Mouse (Mus musculus): Measurements from ENCODE around the gene Tsga10ip. TPM values are rescaled to one million over a fixed set of nuclear protein-coding genes. Genes with fewer than 3 reads are reported as not detected.

Gene Tsga10ip
- polyA plus RNA-seq, 1 experiment from 2014 or later, result 0.79 TPM

Other genes starting within 250 kb of the Tsga10ip start
- 20.6 and 21.4 TPM in 2 replicates for gene Pacs1, start 129.4 kb downstream of the Tsga10ip start, polyA plus RNA-seq (2015; fragmentation: Nextera tagmentation; extraction: Ambion mirVana)
- 320 and 328 TPM in 2 replicates for gene Sf3b2, start 107.1 kb downstream of the Tsga10ip start, polyA plus RNA-seq (2015; fragmentation: Nextera tagmentation; extraction: Ambion mirVana)
- gene Gal3st3, start 104.2 kb downstream of the Tsga10ip start, polyA plus RNA-seq (2015; fragmentation: Nextera tagmentation; extraction: Ambion mirVana), result 1.7 and 2.4 TPM in 2 replicates
- gene Catsper1, start 66.8 kb downstream of the Tsga10ip start, polyA plus RNA-seq (2015; fragmentation: Nextera tagmentation; extraction: Ambion mirVana), result not detected in 2 replicates
- gene Cst6, start 53.0 kb downstream of the Tsga10ip start, polyA plus RNA-seq (2015; fragmentation: Nextera tagmentation; extraction: Ambion mirVana), result 0.60 and 0.69 TPM in 2 replicates
- gene Eif1ad, start 35.8 kb downstream of the Tsga10ip start, polyA plus RNA-seq (2015; fragmentation: Nextera tagmentation; extraction: Ambion mirVana), result 61.5 and 61.8 TPM in 2 replicates
- gene Banf1, start 35.4 kb downstream of the Tsga10ip start, polyA plus RNA-seq (2015; fragmentation: Nextera tagmentation; extraction: Ambion mirVana), result 466 and 504 TPM in 2 replicates
- gene Sart1, start 13.8 kb downstream of the Tsga10ip start, polyA plus RNA-seq (2015; fragmentation: Nextera tagmentation; extraction: Ambion mirVana), result 67.1 and 81.7 TPM in 2 replicates
- 243 and 268 TPM in 2 replicates for gene Drap1, start 22.5 kb upstream of the Tsga10ip start, polyA plus RNA-seq (2015; fragmentation: Nextera tagmentation; extraction: Ambion mirVana)
- gene AI837181, start 22.6 kb upstream of the Tsga10ip start, polyA plus RNA-seq (2015; fragmentation: Nextera tagmentation; extraction: Ambion mirVana), result 56.5 and 58.6 TPM in 2 replicates
- gene Fosl1, start 45.0 kb upstream of the Tsga10ip start, polyA plus RNA-seq (2015; fragmentation: Nextera tagmentation; extraction: Ambion mirVana), result not detected in 2 replicates
- gene Ccdc85b, start 55.4 kb upstream of the Tsga10ip start, polyA plus RNA-seq (2015; fragmentation: Nextera tagmentation; extraction: Ambion mirVana), result 12.1 and 12.4 TPM in 2 replicates
- 101 and 117 TPM in 2 replicates for gene Fibp, start 58.1 kb upstream of the Tsga10ip start, polyA plus RNA-seq (2015; fragmentation: Nextera tagmentation; extraction: Ambion mirVana)
- gene Ctsw, start 66.0 kb upstream of the Tsga10ip start, polyA plus RNA-seq (2015; fragmentation: Nextera tagmentation; extraction: Ambion mirVana), result 1.9 and 3.3 TPM in 2 replicates
- gene Efemp2, start 71.4 kb upstream of the Tsga10ip start, polyA plus RNA-seq (2015; fragmentation: Nextera tagmentation; extraction: Ambion mirVana), result 198 and 208 TPM in 2 replicates
- gene Mus81, start 85.9 kb upstream of the Tsga10ip start, polyA plus RNA-seq (2015; fragmentation: Nextera tagmentation; extraction: Ambion mirVana), result 40.2 and 43.9 TPM in 2 replicates
- 2,855 and 2,978 TPM in 2 replicates for gene Cfl1, start 87.9 kb upstream of the Tsga10ip start, polyA plus RNA-seq (2015; fragmentation: Nextera tagmentation; extraction: Ambion mirVana)
- 0.20 TPM in 1 of 2 replicates, not detected in the other for gene 1700020D05Rik, start 101.3 kb upstream of the Tsga10ip start, polyA plus RNA-seq (2015; fragmentation: Nextera tagmentation; extraction: Ambion mirVana)
- gene Snx32, start 108.0 kb upstream of the Tsga10ip start, polyA plus RNA-seq (2015; fragmentation: Nextera tagmentation; extraction: Ambion mirVana), result 5.8 and 7.4 TPM in 2 replicates
- 2.1 and 2.2 TPM in 2 replicates for gene Ovol1, start 158.1 kb upstream of the Tsga10ip start, polyA plus RNA-seq (2015; fragmentation: Nextera tagmentation; extraction: Ambion mirVana)
- 5.7 and 5.9 TPM in 2 replicates for gene Ap5b1, start 165.5 kb upstream of the Tsga10ip start, polyA plus RNA-seq (2015; fragmentation: Nextera tagmentation; extraction: Ambion mirVana)
- gene Rnaseh2c, start 199.3 kb upstream of the Tsga10ip start, polyA plus RNA-seq (2015; fragmentation: Nextera tagmentation; extraction: Ambion mirVana), result 143 and 153 TPM in 2 replicates
- 51.9 and 54.4 TPM in 2 replicates for gene Kat5, start 207.7 kb upstream of the Tsga10ip start, polyA plus RNA-seq (2015; fragmentation: Nextera tagmentation; extraction: Ambion mirVana)
- gene Rela, start 235.0 kb upstream of the Tsga10ip start, polyA plus RNA-seq (2015; fragmentation: Nextera tagmentation; extraction: Ambion mirVana), result 52.7 and 53.8 TPM in 2 replicates